Mouse (Mus musculus) gastrocnemius, postnatal 36 days (tissue): ENCODE measurements around the gene Cacna1e. TPM values are rescaled to one million over a fixed set of nuclear protein-coding genes. Genes with fewer than 3 reads are reported as not detected.

ENCODE experiments used
- DNase-seq, 2 experiments: peaks; one replicate each; pipeline ENCODE4 v3.0.0; 2022
- intact Hi-C: fragments of 180-260 bp; cut with DNase I; formaldehyde crosslinking; loops from one replicate; pipeline ENCODE4 v1.15.1; 2025
- total RNA-seq, 2 experiments: library from RNA; stranded (reverse); gene quantifications; 2 replicates each; pipeline ENCODE4 v1.2.3; 2021

Cacna1e gene
- total RNA-seq, 2 experiments from 2014 or later: 0.02 to 0.28 TPM

DNA sequence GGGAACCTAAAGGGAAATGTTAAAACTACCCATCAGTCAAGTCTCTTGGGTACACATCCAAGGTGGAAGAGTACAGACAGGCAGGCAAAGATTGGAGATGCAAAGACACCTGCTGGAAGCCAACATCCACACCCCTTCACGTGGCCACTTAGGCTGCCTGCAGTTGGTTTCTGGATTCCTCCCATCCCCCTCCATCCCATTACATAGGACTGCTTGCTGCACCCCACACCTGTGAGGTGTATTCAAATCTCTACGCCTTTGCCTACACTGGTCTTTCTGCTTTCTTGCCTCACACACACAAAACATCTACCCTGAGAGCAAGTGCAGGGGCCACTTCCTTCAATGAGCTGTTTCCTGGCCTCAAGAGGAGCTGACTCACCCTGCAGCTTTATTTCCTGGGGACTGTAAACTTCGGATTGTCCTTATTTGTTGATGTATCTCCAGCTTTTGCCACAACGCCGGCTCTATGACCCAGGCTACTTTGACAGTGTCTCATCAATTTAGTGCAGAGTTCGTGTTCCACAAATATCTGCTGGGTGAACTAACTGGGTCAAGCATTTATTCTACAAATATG, 43.2 kb downstream of the Cacna1e start:
- DNase-seq: no peak
- intact Hi-C loops: no loop called here

DNA sequence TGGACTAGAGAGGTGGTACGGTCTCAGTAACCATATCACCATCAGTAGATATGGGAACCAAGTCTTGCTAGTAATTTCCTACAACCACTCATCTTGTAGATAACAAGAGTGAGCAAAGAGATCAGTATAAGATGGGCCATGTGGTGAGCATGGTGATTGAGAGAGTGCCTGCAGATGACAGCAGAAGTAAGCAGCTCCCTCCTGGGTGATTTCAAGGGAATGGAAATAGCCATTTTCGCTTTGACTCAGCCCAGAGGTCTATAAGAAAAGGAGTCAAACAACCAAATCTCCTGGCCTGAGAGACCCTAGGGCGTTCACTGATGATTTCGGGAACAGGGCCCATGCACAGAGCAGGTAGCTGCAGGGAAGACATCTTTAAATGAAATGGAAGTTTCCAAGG, 45.0 kb downstream of the Cacna1e start:
- DNase-seq: no peak
- intact Hi-C loops: no loop called here

DNA sequence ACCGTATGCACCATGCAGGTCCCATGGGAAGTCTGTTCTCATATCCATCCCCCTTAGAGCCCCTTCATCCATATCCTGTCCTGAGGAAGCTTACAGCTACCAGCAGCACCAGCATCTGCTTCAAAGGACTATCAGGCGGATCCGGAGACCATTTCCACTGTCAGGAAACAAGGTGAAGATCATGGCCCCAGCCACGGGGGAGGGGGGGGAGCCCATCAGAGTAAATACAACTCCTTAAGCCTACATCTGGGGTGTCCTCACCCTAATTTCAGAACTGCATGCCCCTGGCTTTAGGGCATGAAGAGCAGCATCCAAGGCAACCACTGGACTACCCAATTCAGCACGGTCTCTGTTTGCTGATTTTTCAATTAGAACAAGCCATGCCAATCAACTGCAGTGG, 47.8 kb downstream of the Cacna1e start:
- DNase-seq: no peak
- intact Hi-C loops: no loop called here

DNA sequence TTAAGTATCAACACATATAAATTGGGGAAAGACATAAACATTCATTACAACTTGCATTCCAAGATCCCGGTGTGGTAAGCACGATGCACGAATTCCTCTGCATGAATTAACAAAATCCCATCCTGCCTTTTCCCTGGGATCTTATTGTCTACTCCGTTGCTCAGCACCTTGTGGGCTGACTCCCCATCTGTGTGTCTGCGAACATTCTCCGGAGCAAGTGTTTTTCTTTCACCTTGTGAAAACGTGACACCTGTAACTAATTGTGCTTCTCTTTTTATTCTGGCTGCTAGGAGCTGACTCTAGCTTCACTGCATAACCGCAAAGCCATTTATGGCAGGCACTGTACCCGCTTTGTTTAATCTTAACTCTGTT, 52.1 kb downstream of the Cacna1e start:
- intact Hi-C loops: no loop called here
- no peak for DNase-seq

DNA sequence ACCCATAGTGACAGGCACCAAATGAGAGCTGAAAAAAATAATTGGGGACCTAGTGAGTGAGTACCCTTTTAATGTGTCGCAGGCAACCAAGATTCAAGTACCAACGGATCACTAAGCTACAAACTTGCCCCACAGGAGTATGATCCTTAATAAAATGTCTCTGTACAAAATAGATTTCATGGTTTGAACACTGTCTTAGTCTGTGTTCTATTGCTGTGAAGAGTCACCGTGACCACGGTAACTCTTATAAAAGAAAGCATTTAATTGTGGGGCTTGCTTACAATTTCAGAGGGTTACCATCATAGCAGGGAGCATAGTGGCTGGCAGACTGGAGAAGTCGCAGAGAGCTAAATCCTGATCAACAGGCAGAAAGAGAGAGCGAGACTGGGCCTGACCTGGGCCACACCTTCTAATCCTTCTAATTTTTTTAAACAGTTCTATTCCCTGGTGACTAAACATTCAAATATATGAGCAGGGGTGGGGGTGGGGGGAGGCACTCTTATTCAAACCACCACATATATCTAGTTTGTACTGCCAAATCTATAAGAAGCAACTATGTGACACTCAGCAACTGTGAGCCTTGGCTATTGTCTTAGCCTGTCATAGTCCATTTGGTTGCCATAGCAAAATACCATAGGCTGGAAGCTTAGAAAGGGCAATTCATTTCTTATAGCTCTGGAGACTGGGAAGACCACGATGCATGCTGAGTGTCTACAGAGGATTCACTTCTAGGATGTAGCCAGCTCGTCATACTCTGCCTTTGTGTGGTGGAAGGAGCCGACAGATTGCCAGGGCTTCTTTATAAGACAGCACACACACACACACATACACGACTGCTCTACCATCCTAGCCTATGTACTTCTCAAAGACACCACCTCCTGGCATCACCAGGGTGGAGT, 52.8 kb downstream of the Cacna1e start:
- no peak for DNase-seq
- intact Hi-C loops: no loop called here

DNA sequence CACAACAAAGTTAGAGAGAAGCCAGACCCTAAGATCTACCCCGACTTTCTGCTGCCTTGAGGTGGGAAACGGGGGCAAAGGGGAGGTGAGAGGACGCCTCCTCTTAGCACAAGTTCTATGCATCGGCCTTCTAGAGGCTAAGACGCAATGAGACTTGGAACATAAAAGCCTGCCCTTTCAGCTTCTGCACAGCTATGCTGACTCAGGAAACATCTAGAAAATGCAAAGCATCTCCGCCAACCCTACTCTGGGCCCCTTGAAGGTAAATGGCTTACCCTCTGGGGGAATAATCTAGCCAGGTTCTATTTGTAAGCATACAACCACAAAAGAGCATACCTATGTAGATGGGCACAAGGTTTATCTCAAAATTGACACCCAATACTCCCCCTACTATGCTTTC, 54.2 kb downstream of the Cacna1e start:
- intact Hi-C loops: no loop called here
- no peak for DNase-seq

DNA sequence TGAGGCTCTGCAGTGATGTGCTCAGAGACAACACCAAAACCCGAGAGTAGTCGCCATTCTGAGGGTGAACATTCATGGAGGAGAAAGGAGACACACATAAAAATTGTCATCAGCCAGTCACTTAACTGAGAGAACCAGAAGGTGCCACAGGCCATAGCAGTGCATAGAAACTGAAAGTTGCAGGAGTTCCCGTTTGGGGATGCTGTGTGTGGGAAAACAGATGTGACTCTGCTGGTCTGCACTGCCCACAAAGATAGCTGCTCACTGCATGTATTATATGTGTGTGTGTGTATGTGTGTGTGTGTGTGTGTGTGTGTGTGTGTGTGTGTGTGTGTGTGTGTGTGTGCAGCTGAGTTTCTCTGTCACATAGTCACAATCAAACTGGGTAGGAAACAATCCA, 61.2 kb downstream of the Cacna1e start:
- no peak for DNase-seq
- intact Hi-C loops: no loop called here

DNA sequence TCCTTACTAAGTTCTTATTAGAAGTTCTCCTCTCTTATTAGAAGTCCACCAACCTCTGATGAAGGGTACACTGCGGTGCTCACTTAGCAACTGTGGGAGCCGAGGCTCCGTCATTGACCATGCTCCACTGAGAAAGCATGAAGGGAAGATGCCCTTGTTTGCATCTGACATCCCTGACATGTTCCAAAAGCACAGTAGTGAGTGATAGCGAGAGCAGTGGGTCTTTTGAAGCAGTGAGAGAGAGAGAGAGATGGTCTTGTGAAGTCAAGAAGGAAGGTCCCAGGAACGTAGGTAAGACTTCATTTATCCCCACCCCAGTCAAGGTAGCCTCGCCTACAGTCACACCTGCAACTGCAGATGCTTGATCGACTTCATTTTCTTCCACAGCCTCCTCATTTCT, 63.9 kb downstream of the Cacna1e start:
- intact Hi-C loops: no loop called here
- no peak for DNase-seq

DNA sequence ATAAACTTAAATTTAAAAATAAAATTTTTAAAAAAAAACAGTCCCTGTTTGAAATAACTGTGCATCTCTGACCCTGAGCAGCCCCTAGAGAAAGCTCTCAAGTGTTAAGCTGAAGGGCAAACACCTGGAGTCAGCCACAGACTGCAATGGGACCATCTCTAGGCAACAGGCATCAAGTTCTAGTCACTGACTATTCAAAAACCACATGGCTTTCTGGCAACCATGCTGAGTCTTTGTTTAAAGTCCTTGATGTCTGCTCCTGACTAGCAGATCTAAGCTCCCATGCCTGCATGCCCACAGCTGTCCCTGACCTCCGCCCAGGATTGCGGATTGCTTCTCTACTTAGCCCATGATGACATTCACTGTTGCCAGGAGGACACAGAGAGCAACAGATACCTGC, 64.3 kb downstream of the Cacna1e start:
- intact Hi-C loops: no loop called here
- DNase-seq: no peak

DNA sequence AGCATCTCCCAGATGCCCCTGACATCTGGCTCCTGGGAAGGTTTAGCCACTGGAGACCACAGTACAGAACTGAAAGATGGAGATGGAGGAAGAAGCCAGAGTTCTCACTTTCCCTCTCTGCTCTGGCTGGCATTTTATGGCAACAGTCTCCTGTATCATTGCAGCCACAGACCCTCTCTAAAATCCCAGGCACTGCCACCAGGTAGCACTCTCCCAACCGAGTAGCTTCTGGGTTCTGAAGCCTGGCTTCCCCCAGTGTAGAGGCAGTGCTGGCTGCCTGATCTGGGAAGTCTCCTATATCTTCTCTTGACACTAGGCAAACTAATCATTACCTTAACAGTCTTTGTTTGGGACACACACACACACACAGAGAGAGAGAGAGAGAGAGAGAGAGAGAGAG, 65.6 kb downstream of the Cacna1e start:
- intact Hi-C loops: no loop called here
- no peak for DNase-seq

DNA sequence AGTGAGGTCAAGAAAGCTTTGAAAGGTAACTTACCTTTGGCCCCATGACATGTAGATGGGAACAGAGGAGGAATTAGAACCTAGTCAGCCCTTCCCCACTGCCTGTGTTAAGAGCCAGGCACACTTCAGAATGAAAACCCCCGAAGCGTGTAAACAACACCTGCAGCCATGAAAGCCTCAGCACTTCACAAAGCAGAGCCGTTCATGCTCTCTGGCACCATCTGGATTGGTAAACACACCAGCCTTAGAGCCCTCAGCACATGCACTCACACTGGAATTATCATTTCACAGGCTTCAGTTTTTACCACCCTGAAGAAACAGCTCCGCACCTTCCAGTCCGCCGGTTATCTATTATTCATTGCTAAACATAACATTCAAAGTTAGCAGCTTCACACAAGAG, 67.5 kb downstream of the Cacna1e start:
- intact Hi-C loops: no loop called here
- no peak for DNase-seq

DNA sequence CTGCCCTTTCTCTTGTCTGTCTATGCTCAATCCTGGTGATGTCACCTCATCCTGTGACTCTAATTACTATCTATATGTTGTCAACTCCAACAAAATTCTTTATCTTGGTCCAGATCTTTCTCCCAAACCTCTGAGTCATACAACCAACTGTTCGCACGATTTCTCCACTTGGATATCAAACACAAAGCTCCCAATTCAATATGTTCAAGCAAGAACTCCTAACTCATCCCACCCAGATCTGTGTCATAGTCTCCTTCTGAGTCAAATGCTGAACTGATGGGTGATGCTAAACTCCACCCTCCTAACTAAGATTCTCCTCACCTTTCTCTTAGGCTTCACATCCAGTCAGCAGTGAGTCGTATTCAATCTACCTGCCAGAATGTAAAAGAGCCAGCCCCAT, 68.0 kb downstream of the Cacna1e start:
- DNase-seq: no peak
- intact Hi-C loops: no loop called here

DNA sequence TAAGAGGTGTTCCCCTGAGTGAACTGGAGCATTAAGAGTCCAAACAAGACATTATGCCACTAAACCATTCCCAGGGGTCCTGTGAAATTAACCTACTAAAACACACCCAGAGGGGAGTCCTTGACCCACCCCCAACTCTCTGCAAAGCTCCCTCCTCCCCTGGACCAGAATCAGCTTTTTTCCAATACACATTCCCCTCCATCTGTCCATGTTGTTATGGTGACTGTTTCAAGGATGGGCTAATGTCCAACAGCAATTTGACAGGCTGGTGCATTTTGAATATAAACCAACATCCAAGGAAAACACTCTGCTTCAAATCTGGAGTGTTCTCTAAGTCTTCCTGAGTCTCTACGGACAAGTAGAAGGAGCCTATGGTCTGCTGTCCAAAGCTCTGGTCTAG, 78.6 kb downstream of the Cacna1e start:
- intact Hi-C loops: no loop called here
- no peak for DNase-seq

DNA sequence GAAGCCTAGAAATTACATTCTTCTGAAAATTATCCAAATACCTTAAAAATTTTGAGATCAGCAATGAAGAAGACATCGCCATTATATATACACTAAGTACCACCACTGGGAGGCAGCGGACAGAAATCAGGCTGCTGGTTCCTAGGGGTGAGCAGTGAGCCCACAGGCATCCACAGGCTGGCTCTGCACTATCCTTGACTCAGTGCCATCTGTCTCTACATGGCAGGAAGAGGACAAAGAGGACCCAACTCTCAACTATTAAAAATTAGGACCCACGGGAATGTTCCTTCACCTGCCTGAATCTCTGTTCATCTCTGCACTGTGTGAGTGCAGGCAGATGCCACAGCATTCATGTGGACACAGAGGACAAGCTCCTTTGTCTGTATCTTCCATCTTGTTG, 79.3 kb downstream of the Cacna1e start:
- intact Hi-C loops: no loop called here
- no peak for DNase-seq

DNA sequence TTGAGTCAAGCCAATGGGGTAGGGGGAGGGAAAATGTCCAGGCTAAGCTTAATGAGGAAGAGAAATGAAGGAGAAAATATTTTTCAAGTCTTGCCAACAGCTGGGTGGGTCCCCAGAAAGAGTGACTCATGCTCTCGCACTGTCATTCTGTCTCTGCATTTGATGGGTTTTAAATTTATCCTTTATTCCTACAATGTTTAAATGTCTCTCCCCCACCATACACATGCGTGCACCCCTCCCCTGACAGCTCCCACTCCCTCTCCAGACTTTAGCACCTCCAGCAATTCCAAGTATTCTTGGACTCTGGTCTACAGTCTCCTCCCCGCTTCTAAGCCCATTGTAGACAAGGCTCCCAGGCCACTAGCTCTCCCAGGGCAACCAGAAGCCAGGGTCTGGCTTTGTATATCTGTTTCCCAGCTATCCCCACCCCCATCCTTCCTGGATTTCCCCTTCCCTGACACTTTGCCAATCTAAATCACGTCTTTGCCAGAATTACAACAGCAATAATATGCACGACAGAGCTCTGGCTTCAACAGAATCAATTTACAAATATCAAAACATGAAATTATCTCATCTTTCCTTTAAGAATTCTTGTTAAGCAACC, 81.9 kb downstream of the Cacna1e start:
- intact Hi-C loops: no loop called here
- DNase-seq: no peak

DNA sequence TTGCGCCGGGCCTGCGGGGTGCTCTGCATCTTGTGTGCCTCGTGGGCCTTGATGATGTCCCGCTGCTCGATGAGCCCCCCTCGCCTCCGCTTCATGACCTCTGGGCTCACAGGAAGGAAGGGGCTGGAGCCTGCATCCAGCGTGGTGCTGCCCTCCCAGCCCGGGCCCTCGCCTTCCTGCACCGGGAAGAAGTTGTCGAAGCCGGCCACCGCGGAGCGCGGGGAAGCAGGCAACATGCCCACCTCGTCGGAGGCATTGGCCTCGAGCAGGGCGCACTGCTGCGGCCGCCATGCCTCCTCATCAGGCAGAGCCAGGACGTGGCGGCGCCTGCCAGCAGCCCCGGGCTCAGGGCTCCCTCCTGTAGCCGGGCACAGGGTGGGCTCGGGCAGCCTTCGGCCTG, 85.0 kb downstream of the Cacna1e start:
- intact Hi-C loops: no loop called here

DNA sequence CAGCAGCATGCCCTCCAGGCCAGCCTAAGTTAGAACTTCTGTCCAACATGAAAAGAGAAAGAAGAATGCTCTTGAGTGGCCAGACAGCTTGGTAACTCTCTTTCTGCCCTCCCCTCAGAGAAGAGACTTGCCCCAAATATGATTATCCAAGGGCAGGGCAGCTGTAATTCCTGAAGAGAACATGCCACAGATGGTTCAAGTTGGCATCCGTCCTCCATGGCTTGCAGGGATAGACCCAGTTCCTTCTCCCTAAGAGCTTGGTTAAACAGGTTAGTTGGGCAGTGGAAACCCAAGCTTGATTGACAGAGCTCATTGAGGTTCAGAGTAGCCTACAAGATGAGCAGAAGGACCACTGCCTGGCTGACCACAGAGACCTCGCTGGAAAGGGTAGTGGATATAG, 85.5 kb downstream of the Cacna1e start:
- intact Hi-C loops: no loop called here
- DNase-seq: no peak

More for the DNA sequence above, 85.0 kb downstream of the Cacna1e start:
- DNase-seq: no peak

DNA sequence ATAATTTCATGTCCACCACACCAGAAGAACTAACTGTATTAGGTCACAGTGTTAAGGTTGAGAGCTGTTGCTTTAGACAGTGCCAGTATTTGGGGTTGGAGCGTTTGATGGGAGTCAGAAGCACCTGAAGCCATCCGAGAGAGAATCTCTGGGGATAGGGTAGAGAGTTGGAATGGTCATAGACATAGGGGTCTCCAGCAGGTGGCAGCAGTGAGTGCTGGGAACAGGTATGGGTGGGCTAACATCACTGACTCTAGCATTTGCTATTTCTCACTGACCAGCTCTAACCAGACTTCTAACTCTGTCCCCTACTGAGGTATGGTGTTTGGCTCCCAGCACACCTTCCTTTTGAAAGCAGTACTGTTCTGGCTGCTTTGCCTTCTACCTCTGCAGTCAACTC, 87.6 kb downstream of the Cacna1e start:
- no peak for DNase-seq
- intact Hi-C loops: no loop called here

DNA sequence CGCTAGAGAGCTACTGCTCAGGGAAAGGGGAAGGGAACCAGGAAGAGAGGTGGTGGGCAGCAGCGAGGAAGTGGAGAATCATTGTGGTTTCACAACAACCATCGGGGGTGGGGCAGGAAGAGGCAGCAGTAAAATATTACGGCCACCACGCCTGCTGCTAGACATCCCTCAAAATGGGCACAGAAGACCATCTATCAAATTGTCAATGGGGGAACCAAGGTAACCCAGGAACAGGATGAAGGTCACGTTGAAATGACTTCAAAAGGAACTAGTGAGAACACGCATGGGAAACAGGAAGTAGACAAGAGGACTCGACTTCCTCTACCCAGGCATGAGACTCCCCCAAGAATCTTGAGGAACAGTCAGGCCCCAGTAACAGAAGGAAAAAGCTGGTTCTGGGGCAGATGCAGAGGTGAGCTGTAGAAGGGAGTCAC, 89.8 kb downstream of the Cacna1e start:
- no peak for DNase-seq
- intact Hi-C loops: no loop called here

DNA sequence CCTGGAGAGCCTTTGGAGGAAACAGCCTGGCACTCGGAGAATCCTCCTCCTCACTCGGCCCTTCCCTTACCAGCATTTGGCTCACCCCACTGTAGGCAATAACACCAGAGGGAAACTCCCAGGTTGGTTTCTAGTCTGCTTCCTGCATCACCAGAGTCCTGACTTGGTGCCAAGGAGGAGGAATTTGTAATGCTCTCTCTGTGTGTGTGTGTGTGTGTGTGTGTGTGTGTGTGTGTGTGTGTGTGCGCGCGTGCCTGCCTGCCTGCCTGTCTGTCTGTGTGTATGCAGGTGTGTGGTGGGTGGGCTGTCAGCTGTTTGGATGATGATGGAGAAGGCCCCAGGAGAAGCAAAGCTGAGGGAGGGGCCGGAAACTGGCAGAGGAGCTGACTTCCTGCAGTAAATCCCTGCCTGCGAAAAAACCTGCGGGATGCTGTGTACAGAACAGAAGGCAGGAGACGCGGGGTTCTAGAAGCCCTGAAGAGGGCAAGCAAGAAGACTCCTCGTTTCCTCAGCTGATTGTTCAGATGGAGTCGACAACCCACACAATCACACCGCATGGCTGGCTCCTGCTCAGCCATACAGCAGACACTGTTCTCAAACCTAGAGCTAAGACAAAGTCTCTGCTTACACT, 92.6 kb downstream of the Cacna1e start:
- intact Hi-C loops: no loop called here

DNA sequence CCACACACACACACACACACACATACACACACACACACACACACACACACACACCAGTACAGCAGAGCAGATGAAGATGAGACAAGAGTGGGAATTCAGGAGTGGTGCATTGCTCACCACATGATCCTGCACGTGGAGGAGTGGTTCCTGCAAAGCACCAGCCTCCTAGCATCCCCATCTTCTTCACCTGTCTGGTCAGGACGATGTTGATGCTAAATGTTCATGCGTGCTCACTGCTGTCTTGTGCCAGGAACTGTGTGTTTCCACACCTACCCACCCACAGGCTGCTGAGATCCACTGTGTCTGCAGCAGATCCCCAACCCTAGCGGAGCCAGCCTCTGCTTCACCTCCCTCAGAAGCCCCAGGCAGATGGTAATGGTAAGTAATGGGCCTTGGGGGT, 95.8 kb downstream of the Cacna1e start:
- intact Hi-C loops: no loop called here
- DNase-seq: no peak

More for the DNA sequence above, 92.6 kb downstream of the Cacna1e start:
- DNase-seq: no peak
